Mouse (Mus musculus) kidney, postnatal 36 days (tissue): ENCODE measurements around the gene Slfn14.
"Not testable (repeated sequence)": the region's sequence is repeated elsewhere in the genome, so short reads cannot be mapped to it uniquely, and the experiment has no call there.

Experiments used
- DNase-seq, 2 experiments: peaks; one replicate each; pipeline ENCODE4 v3.0.0; 2021 to 2022; ENCODE audit warnings: mixed read lengths in 2 of 2

The Slfn14 gene

DNA sequence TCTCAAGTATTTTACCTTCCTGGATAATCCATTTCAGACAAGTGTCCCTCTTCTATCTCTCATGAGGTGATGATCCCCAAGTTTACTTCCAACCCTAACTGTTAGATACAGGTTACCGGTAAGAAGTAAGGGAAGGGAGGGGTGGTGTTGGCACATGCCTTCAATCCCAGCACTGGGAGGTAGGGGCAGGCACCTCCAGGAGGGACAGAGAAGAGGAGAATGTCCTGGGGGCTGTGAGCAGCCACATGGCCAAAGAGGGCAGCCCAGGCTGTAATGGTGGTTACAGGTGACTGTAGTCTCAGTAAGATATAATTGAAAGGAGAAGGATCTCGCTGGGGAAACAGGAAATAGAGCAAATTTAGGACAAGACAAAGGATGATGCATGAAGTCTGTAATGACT, 4.4 kb downstream of the Slfn14 start:
- no peak for DNase-seq

DNA sequence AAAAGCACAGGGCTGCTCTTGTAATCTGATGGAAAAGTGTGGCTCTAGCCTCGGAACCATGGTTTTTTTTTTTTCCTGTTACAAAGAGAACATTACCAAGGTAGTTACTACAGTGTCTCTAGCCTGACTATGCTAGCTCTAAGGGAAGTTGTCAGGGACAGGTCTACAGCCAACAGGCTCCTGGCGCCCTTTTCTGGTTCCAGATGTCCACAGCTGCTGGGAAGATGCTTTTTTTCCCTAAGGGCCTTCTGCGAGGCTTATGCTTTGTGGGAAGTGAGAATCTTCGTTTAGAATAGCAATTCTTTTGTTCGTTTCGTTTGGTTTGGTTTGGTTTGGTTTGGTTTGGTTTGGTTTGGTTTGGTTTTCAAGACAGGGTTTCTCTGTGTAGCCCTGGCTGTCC, 6.8 kb downstream of the Slfn14 start:
- no peak for DNase-seq

DNA sequence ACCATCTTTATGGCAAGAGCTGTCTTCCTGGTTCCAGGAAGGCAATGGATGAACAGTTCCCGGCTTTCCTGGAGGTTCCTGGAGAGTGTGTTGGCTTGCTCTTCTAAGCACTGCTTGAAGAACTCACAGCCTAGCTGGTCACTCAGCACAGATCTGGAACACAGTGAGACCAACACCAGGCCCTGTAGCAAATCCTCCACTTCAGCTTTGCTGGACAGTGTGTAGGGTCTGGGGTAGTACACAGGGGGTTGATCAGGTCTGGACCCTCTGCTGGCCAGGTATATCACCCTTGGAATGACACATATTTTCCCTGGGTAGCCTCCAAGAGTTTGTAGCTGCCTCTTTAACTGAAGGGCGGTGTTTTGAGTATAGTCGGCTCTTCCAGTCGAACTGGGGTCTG, 7.5 kb downstream of the Slfn14 start:
- no peak for DNase-seq

DNA sequence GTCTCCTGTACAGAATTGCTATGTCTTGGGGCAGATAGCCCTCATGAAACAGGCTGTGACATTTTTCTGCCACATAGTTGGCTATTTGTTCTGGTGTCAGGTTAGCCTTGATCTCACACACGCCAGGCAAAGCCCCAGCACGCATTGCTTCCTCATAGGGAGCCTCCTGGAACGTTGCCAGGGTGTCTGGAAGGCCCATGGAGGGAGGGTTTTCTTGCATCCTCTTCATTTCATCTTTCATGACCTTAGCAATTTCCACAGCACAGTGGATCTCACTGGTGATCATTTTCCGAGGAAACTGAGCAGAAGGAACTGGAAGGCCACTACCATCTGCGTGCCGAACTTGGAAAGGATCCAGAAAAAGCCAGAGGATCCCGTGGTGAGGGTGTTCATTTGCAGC, 10.3 kb downstream of the Slfn14 start:
- DNase-seq, result no peak

DNA sequence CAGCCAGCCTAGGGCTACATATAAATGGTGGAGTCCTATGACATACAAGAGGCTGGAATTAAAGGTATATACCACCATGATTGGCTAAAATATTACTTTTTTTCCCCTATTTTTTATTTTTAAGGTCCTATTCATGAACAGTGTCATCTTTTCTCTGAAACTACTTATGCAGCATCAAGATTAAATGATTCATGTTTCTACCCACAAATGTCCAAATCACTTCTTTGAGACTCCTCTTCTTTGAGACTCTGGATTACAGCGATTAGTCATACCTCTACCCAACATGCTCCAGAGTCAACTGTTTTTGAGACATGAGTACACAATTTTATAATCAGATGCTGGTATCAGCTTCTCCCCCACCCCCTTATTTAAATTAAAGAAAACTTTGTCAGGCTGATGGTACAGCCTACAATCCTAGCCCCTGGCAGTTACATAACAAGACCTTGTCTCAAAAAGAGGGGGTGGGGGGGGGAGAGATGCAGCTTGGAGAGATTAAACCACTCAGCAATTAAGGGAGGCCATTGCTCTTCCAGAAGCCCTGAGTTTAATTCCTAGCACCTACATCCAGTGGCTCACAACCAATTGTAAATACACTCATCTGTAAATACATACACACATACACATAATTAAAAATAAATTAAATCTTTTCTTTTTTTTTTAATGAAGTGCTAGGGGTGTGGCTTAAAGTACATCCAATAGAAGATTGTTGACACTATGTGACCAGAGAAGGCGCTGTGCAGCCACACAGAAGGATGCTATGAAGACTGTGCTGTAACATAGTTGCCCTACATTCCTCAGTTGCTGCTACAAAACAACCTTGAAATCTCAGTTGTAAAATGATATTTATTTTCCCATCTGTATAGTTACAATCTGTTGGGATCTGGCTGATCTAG, 14.3 kb downstream of the Slfn14 start:
- peak; percentile 26 to 58 for DNase-seq

DNA sequence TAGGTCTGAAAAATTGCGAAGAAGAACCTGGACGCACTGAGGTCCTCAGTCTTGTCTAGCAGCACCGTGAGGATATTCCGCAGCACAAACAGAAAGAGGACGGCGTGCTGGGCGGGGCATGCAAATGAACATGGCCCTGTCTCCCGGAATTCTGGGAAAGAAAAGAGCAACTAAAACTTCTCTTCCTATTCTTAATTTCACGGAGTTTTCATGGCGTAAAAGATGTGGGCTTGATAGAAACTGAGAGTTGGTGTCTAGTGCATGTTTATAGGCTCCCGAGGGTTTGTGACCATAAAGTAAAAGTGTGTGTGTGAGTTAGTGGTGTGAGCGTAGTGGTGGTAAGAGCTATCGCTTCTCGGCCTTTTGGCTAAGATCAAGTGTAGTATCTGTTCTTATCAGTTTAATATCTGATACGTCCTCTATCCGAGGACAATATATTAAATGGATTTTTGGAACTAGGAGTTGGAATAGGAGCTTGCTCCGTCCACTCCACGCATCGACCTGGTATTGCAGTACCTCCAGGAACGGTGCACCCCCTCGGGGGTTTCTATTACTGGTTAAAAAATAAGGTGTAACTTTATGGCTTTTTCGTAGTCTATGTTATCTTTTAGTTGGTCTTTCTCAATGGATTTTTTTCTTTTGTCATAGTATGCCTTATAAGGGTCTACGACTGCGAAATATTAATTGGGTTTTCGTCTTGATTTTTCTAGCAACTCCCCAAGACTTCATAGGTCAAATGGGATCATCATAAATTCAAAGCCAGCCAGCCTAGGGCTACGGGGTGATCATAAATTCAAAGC, 15.2 kb downstream of the Slfn14 start:
- peak; percentile 85 to 89 for DNase-seq

DNA sequence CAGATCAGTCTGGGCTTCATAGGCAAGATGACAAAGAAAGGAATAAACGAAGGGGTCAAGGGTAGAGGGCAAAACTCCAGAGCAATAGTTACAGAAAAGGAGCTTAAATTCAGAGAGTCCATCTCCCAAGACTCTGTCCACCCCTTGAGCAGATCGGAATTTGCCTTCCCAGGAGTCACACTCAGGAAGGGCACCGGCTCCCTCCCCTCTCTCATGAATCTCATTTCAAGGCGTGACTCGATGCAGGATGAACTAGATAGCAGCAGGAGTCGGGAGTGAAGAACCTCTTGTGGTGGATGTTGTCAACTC, 15.7 kb downstream of the Slfn14 start:
- DNase-seq, result no peak

DNA sequence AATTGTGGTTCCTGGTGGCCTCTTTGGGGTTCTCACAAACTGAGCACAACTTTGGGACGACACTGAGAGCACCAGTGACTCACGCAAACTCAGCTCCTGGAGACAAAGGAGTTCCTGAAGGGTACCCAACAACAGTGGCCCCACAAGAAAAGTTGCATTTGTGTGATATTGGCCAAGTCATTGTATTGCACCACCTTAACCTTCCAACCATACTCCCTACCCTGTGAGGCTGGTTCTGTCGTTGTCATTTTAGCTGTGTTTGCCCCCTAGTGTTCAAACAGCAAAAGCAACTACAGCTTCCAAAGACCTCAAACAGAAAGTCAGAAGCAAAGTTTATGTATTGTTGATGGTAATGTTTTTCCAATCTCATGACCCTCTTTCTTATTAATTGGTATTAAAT, 23.4 kb downstream of the Slfn14 start:
- no peak for DNase-seq

DNA sequence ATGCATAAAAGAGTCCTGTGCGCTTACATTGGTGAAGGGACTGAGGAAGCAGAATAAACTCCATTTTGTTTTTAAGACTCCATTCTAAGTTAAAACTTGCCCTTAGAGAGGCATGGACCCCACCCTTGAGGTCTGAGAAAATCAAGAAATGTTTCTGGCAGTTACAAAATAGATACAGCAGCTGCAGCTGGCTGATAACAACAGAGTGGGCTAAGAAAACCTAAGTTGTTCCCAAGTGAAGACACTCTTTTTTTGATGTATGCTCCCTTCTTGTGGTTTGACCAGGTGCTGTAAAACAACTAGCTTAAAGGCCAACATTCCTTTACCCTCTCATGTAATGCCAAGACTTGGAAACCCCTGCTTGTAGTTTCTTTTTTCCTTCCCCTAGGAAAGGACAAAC, 23.9 kb downstream of the Slfn14 start:
- no peak for DNase-seq

DNA sequence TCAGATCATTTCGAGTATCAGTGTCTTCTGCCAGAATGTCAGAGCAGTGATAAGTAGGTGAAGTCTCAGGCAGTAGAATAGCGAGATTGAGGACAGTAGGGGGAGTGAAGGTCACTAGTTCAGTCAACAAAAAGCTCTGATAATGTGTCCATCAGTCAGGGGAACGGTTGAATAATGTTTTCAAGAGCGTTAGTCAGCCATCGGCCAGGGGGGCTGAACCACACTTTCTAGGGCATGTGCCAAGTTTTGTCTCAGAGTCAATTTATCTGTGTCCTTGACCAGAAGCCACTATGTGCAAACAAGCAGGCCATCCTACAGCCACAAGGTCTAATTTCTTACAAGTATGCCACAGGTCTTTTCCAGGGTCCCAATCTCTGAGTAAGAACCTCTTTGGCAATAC, 29.3 kb downstream of the Slfn14 start:
- DNase-seq, result not testable (repeated sequence)

DNA sequence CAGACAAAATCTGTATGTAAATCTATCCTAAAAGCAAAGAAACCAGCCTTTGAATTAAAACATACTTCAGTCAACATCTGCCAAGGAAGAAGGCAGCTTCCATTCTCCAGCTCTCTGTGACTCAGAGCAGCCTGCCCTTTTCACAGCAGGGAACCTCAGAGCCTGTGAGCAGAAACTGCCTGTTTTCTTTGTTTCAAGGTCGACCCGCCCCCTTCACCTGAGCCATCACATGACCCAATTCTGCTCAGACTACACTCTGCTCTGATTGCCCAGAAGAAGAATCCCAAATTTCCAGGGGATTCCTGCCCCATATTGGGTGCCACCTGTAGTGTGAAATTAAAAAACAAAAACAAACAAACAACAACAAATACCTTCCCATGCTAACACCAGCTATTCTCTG, 46.7 kb downstream of the Slfn14 start:
- no peak for DNase-seq

DNA sequence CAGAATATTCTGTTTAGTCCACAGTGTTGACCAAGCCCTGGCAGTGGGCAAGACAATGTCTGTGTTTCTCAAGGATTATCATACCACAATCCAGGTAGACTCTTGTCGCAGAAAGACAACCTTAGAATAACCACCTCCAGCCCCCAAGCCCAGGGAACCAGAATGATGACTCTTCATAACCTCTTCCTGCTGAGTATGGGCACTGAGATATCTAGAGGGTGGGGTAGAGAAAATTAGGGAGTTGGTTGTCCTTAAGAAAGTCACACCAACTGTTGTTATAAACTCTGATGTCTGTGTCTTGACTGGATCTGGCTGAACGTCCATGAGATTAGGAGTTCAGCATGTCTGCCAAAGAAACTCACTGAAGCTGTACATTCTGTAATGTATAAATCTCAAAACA, 48.1 kb downstream of the Slfn14 start:
- no peak for DNase-seq

DNA sequence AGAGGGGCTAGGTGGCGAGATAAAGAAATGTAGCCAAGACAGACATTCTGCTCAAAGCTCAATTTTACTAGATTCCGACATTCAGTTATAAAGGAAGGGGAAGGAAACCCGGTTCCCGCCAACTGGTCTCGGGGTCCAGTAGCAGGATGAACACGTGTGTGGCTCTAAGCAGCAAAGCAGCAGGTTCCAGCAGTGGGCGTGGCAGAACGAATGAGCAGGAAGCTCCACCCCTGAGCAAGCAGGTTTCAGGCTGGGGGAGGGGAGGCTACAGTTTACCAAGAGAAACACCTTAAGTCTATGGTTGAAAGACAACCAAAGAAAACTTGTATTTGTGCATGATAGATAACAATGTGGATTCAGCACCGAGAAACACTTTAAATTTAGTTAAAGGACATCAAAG, 49.1 kb downstream of the Slfn14 start:
- not testable (repeated sequence) for DNase-seq

DNA sequence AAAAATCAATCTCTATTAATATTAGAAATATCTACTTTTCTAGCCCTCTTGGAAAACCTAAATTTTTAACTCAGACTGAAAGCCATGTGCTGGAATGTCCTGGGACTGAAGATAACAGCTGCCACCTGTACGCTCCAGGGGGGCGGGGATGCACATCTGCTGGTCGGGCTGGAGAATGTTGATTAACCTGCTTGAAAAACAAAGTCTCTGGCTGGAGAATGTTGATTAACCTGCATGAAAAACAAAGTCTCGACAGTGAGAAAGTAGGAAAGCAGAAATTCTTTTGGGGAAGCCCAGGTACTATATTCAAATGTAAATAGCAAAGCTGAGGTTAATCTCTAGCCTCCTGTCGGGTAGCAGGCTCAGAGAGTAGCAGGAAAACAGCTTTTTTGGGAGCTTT, 52.9 kb downstream of the Slfn14 start:
- not testable (repeated sequence) for DNase-seq

DNA sequence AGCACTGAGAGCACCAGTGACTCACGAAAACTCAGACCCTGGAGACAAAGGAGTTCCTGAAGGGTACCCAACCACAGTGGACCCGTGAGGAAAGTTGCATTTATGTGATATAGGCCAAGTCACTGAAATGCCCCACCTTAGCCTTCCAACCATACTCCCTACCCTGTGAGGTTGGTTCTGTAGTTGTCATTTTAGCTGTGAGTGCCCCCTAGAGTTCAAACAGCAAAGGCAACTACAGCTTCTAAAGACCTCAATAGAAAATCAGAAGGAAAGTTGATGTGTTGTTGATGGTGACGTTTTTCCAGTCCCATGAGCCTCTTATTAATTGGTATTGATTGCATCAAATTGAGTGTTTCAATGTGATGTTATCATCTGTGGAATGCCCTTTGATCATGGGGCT, 55.6 kb downstream of the Slfn14 start:
- peak; percentile 20 to 35 for DNase-seq

DNA sequence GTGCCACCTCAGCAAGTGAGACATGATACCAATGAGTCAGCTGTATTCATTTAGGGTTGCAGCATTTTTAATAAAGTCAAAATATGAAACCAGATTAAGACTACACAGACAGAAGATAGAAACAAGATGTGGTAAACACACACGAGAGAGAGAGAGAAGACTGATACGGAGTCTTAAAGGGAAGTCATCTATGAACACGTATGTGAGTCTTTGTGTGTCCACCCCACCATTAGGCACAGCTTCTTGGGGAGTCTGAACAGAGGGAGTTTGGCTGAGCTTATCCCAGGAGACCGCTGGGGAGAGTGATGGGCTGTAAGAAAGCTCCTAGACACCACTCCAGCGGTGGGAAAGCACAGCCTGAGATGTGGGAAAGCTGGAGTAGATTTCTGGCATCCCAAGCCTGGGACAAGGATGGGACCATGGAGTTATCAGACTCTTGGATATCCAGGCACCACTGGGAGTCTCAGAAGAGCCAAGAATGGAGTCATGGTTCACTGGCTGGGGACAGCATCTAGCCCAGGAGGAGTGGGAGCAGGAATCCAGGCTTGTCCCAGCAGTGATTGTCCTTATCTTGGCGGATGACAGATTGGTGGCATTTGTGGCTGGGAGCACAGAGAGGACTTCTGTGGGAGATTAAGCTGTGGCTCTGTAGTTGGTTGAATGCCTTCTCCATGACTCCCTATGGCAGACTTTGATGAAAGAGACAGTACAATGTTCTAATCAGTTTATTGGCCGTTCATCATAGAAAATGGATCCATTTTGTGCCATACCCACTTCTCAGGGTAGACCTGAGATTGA, 58.4 kb downstream of the Slfn14 start:
- no peak for DNase-seq

DNA sequence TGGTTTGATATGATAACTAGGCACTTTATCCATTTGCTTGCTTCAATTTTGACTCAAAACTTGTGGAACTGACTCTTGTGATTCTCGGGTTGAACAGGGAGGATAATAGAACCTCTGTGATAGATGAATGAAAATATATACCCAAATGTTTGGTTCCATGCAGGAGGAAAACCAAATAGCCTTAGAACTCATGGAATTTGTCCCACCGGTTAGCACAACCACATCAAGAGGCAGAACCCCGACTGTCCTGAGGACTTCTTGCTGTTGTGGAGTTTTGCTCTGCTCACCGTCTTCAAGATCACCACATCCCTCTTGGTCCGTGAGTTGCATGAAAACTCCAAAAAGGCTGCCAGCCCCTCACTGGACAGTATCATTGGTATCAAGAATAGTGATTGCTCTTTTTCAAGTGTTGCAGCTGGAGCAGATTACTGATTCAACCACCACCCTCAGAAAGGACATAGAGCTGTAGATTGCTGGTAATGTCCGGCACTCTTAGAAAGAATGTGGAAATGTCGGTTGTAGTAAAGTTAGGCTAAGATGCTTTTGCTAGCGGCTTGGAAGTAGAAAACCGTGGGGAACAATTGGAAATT, 61.1 kb downstream of the Slfn14 start:
- no peak for DNase-seq
